Mouse (Mus musculus): Measurements from ENCODE around the gene Pam. TPM values are rescaled to one million over a fixed set of nuclear protein-coding genes. Genes with fewer than 3 reads are reported as not detected.

Gene Pam
- polyA plus RNA-seq, 1 experiment from 2014 or later, result 21.5 TPM

DNA sequence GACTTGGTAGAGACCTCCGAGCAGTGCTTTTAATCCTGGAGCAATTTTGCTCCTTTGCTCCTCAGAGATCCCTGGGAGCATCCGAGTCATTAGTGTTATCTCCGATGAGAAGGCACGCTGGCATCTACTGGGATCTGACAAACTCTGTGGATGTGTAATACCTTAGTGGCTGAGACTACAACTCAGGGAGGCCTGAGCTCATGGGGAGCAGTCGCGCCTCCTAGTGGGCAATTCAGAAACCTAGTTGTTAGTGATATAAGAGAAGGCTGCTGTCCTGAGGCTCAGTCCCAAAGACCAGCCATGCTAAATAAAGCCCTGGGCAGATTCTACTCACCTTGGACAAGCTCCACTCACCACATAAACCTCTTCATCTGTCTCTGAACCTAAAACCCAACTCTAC, 23.4 kb downstream of the Pam start:
- 57% methylated on average over 6 of the region's 6 CpGs for WGBS
- DNase-seq (ENCODE audit: low spot score) (no peak), ATAC-seq (replicated peaks; ENCODE audit: low FRiP score) (0 out of 2 replicates have a peak, but pooled peaks have one; percentile 42)
- Histone ChIP-seq H3K9me3 (ENCODE audit: control insufficient read depth, low read length) (no peaks in the 10 kb centered on the region), H3K4me1 (replicated peaks; ENCODE audit: control insufficient read depth, insufficient read depth, low read length) (peaks cover 5% of the 10 kb centered on the region; the same call in 1 of the 2 replicates), H3K27me3 (ENCODE audit: control insufficient read depth, insufficient read depth, low read length) (no peaks in the 10 kb centered on the region), H3K9ac (ENCODE audit: low read length) (no peak overlapping the region), H3K4me2 (ENCODE audit: low read depth, low read length, severe bottlenecking) (no peak overlapping the region), H3K4me3 (ENCODE audit: low read depth, low read length) (no peak overlapping the region), H3K27ac (ENCODE audit: low read depth, low read length) (no peak overlapping the region), H3K36me3 (ENCODE audit: control insufficient read depth, insufficient read depth, low read length) (no peaks in the 10 kb centered on the region)

DNA sequence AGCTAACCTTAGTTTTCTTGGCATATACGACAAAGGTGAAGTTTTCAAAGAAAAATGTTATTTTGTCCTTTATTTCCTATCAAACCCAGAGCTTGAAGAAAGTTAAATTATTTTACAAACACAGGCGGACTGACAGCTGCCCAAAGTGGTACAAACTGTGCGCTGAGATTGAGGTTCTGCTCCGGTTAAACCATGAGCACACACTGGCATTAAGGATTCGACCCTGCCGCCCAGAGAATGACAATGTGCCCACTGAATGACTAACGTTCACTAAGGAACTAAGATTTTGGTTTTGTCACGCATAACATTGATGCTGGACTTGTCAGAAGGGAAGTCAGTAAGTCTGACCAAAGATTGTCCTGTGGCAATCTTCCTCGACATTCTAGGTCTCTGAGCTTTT, 24.0 kb downstream of the Pam start:
- no peaks in the 10 kb centered on the region for H3K9me3 ChIP-seq (ENCODE audit: control insufficient read depth, low read length)
- no peak overlapping the region for H3K4me2 ChIP-seq (ENCODE audit: low read depth, low read length, severe bottlenecking)
- DNase-seq (ENCODE audit: low spot score), result no peak
- no peaks in the 10 kb centered on the region for H3K27me3 ChIP-seq (ENCODE audit: control insufficient read depth, insufficient read depth, low read length)
- no peaks in the 10 kb centered on the region for H3K36me3 ChIP-seq (ENCODE audit: control insufficient read depth, insufficient read depth, low read length)
- 89% methylated on average over 9 of the region's 9 CpGs for WGBS
- H3K9ac ChIP-seq (ENCODE audit: low read length), result no peak overlapping the region
- ATAC-seq (replicated peaks; ENCODE audit: low FRiP score), result no peak
- H3K4me1 ChIP-seq (replicated peaks; ENCODE audit: control insufficient read depth, insufficient read depth, low read length), result peaks cover 5% of the 10 kb centered on the region; the same call in 1 of the 2 replicates
- H3K27ac ChIP-seq (ENCODE audit: low read depth, low read length), result no peak overlapping the region
- no peak overlapping the region for H3K4me3 ChIP-seq (ENCODE audit: low read depth, low read length)

DNA sequence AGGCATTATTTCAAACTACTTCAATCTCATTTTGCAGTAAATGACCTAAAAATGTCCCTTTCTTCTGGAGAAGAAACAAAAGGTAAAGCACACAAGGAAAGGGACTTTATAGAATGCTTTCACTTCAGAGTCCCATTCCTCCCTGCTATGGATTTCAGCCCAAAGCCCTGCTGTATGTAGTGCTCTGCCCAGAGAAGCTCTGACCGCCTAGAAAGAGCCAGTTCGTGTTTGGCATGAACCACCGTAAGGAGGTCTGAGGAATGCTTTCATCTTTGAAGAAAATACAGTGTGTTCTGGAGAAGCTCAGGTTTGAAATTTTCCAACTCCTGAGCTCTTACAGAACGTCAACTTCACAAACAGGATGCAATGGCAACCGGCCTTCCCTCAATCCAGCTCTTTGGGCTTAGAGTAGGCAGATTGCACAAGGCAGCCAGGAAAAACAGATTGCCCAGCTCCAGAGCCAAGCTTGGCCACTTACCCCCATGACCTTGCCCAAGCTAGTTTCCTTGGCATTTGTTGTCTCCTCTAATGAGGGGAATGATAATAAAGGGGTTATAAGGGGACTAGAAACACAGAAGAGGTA, 24.6 kb downstream of the Pam start:
- Histone ChIP-seq H3K4me1 (replicated peaks; ENCODE audit: control insufficient read depth, insufficient read depth, low read length) (peaks cover 5% of the 10 kb centered on the region; the same call in 1 of the 2 replicates), H3K36me3 (ENCODE audit: control insufficient read depth, insufficient read depth, low read length) (no peaks in the 10 kb centered on the region), H3K4me3 (ENCODE audit: low read depth, low read length) (no peak overlapping the region), H3K4me2 (ENCODE audit: low read depth, low read length, severe bottlenecking) (no peak overlapping the region), H3K9ac (ENCODE audit: low read length) (no peak overlapping the region), H3K27me3 (ENCODE audit: control insufficient read depth, insufficient read depth, low read length) (no peaks in the 10 kb centered on the region), H3K27ac (ENCODE audit: low read depth, low read length) (no peak overlapping the region), H3K9me3 (ENCODE audit: control insufficient read depth, low read length) (no peaks in the 10 kb centered on the region)
- ATAC-seq (replicated peaks; ENCODE audit: low FRiP score) (no peak), DNase-seq (ENCODE audit: low spot score) (no peak)
- WGBS, result 73% methylated on average over 5 of the region's 5 CpGs

DNA sequence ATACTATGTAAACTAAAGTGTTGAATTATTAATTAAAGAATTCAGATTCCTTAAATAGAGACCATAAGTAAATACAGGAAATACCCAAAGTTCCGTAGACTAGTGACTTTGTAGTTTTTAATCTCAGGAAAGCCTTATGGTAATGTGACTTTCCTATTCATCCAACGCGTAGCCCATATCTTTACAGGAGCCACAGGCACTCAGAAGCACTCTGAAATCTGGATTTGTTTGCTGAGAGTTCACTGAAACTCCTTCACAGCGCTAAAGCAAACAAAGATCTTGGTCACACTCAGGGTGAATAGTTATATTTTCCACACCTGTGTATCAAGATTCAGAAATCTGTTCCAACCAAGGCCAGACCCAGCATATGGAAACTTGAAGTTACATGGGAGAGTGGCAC, 27.3 kb downstream of the Pam start:
- H3K36me3 ChIP-seq (ENCODE audit: control insufficient read depth, insufficient read depth, low read length), result no peaks in the 10 kb centered on the region
- no peak overlapping the region for H3K4me2 ChIP-seq (ENCODE audit: low read depth, low read length, severe bottlenecking)
- DNase-seq (ENCODE audit: low spot score) (no peak), ATAC-seq (replicated peaks; ENCODE audit: low FRiP score) (no peak)
- peaks cover 2% of the 10 kb centered on the region; the same call in 1 of the 2 replicates for H3K4me1 ChIP-seq (replicated peaks; ENCODE audit: control insufficient read depth, insufficient read depth, low read length)
- no peaks in the 10 kb centered on the region for H3K9me3 ChIP-seq (ENCODE audit: control insufficient read depth, low read length)
- WGBS, result 92% methylated on average over 4 of the region's 4 CpGs
- H3K27me3 ChIP-seq (ENCODE audit: control insufficient read depth, insufficient read depth, low read length), result no peaks in the 10 kb centered on the region
- no peak overlapping the region for H3K4me3 ChIP-seq (ENCODE audit: low read depth, low read length)
- no peak overlapping the region for H3K9ac ChIP-seq (ENCODE audit: low read length)
- no peak overlapping the region for H3K27ac ChIP-seq (ENCODE audit: low read depth, low read length)

DNA sequence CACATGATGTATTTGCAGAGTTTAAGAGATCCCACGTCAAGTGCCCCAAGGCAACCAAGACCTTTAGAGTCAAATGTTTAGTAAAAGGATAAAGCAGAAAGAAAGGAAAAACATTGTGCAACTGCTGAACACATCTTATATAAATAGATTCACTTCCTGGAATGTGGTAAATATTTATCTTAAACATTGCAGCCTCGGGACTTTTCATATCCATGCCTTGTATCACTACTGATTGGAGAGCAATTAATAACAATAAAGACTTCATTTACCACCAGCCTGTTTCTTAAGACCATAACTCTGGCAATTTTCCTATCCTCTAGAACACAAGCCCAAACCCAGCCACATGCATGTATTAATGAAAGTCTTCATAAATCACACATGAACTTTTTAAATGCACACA, 33.4 kb downstream of the Pam start:
- ATAC-seq (replicated peaks; ENCODE audit: low FRiP score) (no peak), DNase-seq (ENCODE audit: low spot score) (no peak)
- Histone ChIP-seq H3K36me3 (ENCODE audit: control insufficient read depth, insufficient read depth, low read length) (no peaks in the 10 kb centered on the region), H3K27me3 (ENCODE audit: control insufficient read depth, insufficient read depth, low read length) (no peaks in the 10 kb centered on the region), H3K4me2 (ENCODE audit: low read depth, low read length, severe bottlenecking) (no peak overlapping the region), H3K4me1 (replicated peaks; ENCODE audit: control insufficient read depth, insufficient read depth, low read length) (no peaks in the 10 kb centered on the region), H3K9ac (ENCODE audit: low read length) (no peak overlapping the region), H3K4me3 (ENCODE audit: low read depth, low read length) (no peak overlapping the region), H3K27ac (ENCODE audit: low read depth, low read length) (no peak overlapping the region), H3K9me3 (ENCODE audit: control insufficient read depth, low read length) (no peaks in the 10 kb centered on the region)
- 62% methylated on average over 2 of the region's 2 CpGs for WGBS

DNA sequence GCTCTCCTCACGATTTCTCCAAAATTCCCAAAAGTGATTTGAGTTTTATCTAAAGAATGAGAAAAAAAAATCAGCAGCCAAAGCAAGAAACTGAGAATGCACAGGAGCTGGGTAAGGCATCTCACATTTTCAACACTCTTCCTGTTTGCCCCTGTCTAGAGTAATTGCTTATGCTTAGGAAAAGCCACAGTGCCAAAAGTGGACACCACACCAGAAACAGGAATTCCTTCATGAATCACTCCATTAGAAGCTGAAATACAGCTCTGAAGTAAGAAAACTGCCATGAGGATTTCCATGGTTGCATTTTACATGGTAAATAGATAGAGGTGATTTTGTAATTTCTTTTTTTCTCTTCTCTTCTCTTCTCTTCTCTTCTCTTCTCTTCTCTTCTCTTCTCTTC, 36.0 kb downstream of the Pam start:
- WGBS, result 91% methylated on average over 1 of the region's 1 CpGs
- no peak overlapping the region for H3K9ac ChIP-seq (ENCODE audit: low read length)
- no peak overlapping the region for H3K4me3 ChIP-seq (ENCODE audit: low read depth, low read length)
- H3K36me3 ChIP-seq (ENCODE audit: control insufficient read depth, insufficient read depth, low read length), result no peaks in the 10 kb centered on the region
- no peak overlapping the region for H3K27ac ChIP-seq (ENCODE audit: low read depth, low read length)
- DNase-seq (ENCODE audit: low spot score) (no peak), ATAC-seq (replicated peaks; ENCODE audit: low FRiP score) (no peak)
- no peaks in the 10 kb centered on the region for H3K9me3 ChIP-seq (ENCODE audit: control insufficient read depth, low read length)
- no peaks in the 10 kb centered on the region for H3K27me3 ChIP-seq (ENCODE audit: control insufficient read depth, insufficient read depth, low read length)
- no peak overlapping the region for H3K4me2 ChIP-seq (ENCODE audit: low read depth, low read length, severe bottlenecking)
- H3K4me1 ChIP-seq (replicated peaks; ENCODE audit: control insufficient read depth, insufficient read depth, low read length), result 0 out of 2 replicates have a peak, but pooled peaks cover 4% of the 10 kb centered on the region

DNA sequence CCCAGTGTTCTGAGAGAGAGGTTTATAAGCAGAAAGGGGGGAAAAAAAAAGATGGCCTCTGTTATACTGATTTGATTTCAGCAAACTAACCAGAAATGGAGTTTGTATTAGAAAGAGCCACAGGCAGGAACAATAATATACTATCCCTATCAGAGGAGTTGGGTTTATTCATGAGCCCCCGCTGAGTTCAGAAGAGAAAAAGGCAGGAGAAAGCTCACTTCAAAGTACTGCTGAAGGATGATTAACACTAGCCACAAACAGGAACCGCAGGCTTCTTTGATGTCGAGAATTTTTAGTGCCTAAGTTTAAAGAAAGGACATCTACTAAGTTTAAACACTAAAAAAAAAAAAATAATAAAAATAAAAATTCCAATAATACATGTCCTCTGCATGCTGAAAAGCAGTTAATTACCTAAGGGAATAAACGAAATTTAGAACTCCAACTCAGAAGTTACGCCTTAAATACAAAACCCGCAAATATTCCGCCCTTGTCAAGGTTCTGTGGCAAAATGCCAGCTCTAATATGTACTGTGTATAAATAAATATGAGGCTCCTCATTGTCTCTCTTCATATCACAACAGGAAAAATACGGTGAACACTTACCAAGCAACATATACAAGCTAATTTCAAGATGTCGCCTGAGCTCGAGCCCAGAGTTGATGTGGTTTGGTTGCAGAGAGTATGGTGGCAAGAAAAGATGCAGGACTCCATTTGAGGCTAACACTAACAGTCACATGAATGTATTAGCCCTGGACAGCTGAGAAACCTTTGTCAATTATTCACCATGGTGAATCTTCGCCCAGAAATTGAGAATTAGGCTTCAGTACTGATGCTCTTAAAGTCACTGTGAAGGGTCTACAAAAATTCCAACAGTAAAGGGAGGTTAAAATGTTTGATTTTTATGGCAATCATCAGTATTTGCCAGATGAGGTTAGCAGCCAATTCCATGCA, 38.2 kb downstream of the Pam start:
- Histone ChIP-seq H3K27ac (ENCODE audit: low read depth, low read length) (no peak overlapping the region), H3K9ac (ENCODE audit: low read length) (no peak overlapping the region), H3K4me3 (ENCODE audit: low read depth, low read length) (no peak overlapping the region), H3K9me3 (ENCODE audit: control insufficient read depth, low read length) (no peaks in the 10 kb centered on the region), H3K4me1 (replicated peaks; ENCODE audit: control insufficient read depth, insufficient read depth, low read length) (peaks cover 4% of the 10 kb centered on the region; the same call in 1 of the 2 replicates), H3K36me3 (ENCODE audit: control insufficient read depth, insufficient read depth, low read length) (no peaks in the 10 kb centered on the region), H3K27me3 (ENCODE audit: control insufficient read depth, insufficient read depth, low read length) (no peaks in the 10 kb centered on the region), H3K4me2 (ENCODE audit: low read depth, low read length, severe bottlenecking) (no peak overlapping the region)
- WGBS, result 62% methylated on average over 11 of the region's 11 CpGs
- no peak for DNase-seq (ENCODE audit: low spot score)
- ATAC-seq (replicated peaks; ENCODE audit: low FRiP score), result no peak

DNA sequence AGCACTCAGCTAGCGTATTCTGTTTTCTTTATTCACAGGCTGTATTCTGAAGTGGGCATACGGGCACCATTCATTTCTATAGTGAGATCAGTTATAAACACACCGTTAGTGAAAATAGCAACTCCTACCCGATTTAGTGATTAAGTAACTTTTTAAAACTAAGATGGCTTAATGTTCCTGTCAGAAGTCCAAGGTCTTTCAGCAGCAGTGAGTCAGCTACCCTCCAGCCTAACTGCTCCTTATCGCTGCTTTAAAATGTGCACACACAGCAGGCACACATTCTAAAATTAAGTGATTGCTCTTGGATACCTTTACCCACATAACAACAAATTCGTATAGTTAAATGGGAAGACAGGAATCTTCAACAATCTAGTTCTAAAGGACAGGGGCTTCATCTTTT, 39.2 kb downstream of the Pam start:
- no peak overlapping the region for H3K9ac ChIP-seq (ENCODE audit: low read length)
- H3K4me2 ChIP-seq (ENCODE audit: low read depth, low read length, severe bottlenecking), result no peak overlapping the region
- no peaks in the 10 kb centered on the region for H3K27me3 ChIP-seq (ENCODE audit: control insufficient read depth, insufficient read depth, low read length)
- H3K27ac ChIP-seq (ENCODE audit: low read depth, low read length), result no peak overlapping the region
- H3K4me3 ChIP-seq (ENCODE audit: low read depth, low read length), result no peak overlapping the region
- whole genome bisulfite sequencing, result 62% methylated on average over 6 of the region's 6 CpGs
- H3K36me3 ChIP-seq (ENCODE audit: control insufficient read depth, insufficient read depth, low read length), result no peaks in the 10 kb centered on the region
- ATAC-seq (replicated peaks; ENCODE audit: low FRiP score) (no peak), DNase-seq (ENCODE audit: low spot score) (no peak)
- no peaks in the 10 kb centered on the region for H3K9me3 ChIP-seq (ENCODE audit: control insufficient read depth, low read length)
- peaks cover 4% of the 10 kb centered on the region; the same call in 1 of the 2 replicates for H3K4me1 ChIP-seq (replicated peaks; ENCODE audit: control insufficient read depth, insufficient read depth, low read length)

Data from forebrain, embryonic 11.5 days (tissue).